Mouse (Mus musculus): ENCODE data around the gene Kcnk5.

GRCm38 (mm10) chr14:20144093-20144492 is 37.5 kb downstream of the Kcnk5 start:
- TF ChIP-seq CTCF (conservative IDR thresholded peaks at IDR 0.05; ENCODE audit: low read length) (no peak), POU5F1 (IDR thresholded peaks at IDR 0.05; ENCODE audit: borderline replicate concordance, low read length) (no peak), NANOG (IDR thresholded peaks at IDR 0.05; ENCODE audit: borderline replicate concordance, low read length) (no peak)

All from E14TG2a.4 (cell line).